Mouse (Mus musculus): ENCODE measurements around the gene Noto. TPM values are rescaled to one million over a fixed set of nuclear protein-coding genes. Genes with fewer than 3 reads are reported as not detected.
A peak's percentile ranks its signal among the peaks of the same experiment; 100 is the strongest.
"Not testable (repeated sequence)": the region's sequence is repeated elsewhere in the genome, so short reads cannot be mapped to it uniquely, and the experiment has no call there.

Noto gene
- polyA plus RNA-seq, 1 experiment from 2014 or later: not detected

- H3K4me2 ChIP-seq (replicated peaks): peak within 1 kb of the TSS; percentile 66
- no peaks in the 10 kb centered on the region for H3K9me3 ChIP-seq
- ATAC-seq (ENCODE audit: insufficient number of reproducible peaks, insufficient read depth, low FRiP score, low TSS enrichment): peak; percentile 80
- peaks cover 4% of the 10 kb centered on the region for H3K27me3 ChIP-seq
- no peaks in the 10 kb centered on the region for H3K36me3 ChIP-seq
- peak within 1 kb of the TSS; percentile 85 for H3K4me3 ChIP-seq
- peaks cover 8% of the 10 kb centered on the region; the same call in 1 of the 2 replicates for H3K4me1 ChIP-seq
- H3K9ac ChIP-seq: peak within 1 kb of the TSS; percentile 69
- H3K27ac ChIP-seq: no peak within 1 kb of the TSS
- under 1% methylated on average over 39 of the region's 39 CpGs for WGBS
Observed at GRCm38 (mm10) chr6:85431842-85432431, 8.3 kb downstream of the Noto start, which contains the start of gene Smyd5. Gene Smyd5, plus strand, starts transcription at chr6:85431989.

- H3K4me2 ChIP-seq (replicated peaks): no peak overlapping the region
- peaks cover 8% of the 10 kb centered on the region; the same call in 1 of the 2 replicates for H3K4me1 ChIP-seq
- no peaks in the 10 kb centered on the region for H3K9me3 ChIP-seq
- no peak overlapping the region for H3K4me3 ChIP-seq
- 75% methylated on average over 5 of the region's 5 CpGs for WGBS
- no peak overlapping the region for H3K27ac ChIP-seq
- H3K27me3 ChIP-seq: no peaks in the 10 kb centered on the region
- H3K36me3 ChIP-seq: peaks cover 10% of the 10 kb centered on the region
- ATAC-seq (ENCODE audit: insufficient number of reproducible peaks, insufficient read depth, low FRiP score, low TSS enrichment): no peak
- no peak overlapping the region for H3K9ac ChIP-seq
Observed at GRCm38 (mm10) chr6:85433865-85434264, 10.2 kb downstream of the Noto start.

- ATAC-seq (ENCODE audit: insufficient number of reproducible peaks, insufficient read depth, low FRiP score, low TSS enrichment): no peak
- 86% methylated on average over 1 of the region's 1 CpGs for WGBS
- H3K4me1 ChIP-seq: peaks cover 8% of the 10 kb centered on the region; the same call in 1 of the 2 replicates
- H3K9me3 ChIP-seq: no peaks in the 10 kb centered on the region
- H3K9ac ChIP-seq: no peak overlapping the region
- H3K36me3 ChIP-seq: peaks cover 31% of the 10 kb centered on the region
- H3K27ac ChIP-seq: no peak overlapping the region
- H3K4me3 ChIP-seq: no peak overlapping the region
- H3K27me3 ChIP-seq: no peaks in the 10 kb centered on the region
- no peak overlapping the region for H3K4me2 ChIP-seq (replicated peaks)
Observed at GRCm38 (mm10) chr6:85436204-85436603, 12.5 kb downstream of the Noto start.

- no peak overlapping the region for H3K9ac ChIP-seq
- H3K27ac ChIP-seq: no peak overlapping the region
- H3K9me3 ChIP-seq: no peaks in the 10 kb centered on the region
- no peak for ATAC-seq (ENCODE audit: insufficient number of reproducible peaks, insufficient read depth, low FRiP score, low TSS enrichment)
- no peaks in the 10 kb centered on the region for H3K27me3 ChIP-seq
- H3K4me3 ChIP-seq: no peak overlapping the region
- peaks cover 35% of the 10 kb centered on the region for H3K36me3 ChIP-seq
- peaks cover 8% of the 10 kb centered on the region; the same call in 1 of the 2 replicates for H3K4me1 ChIP-seq
- H3K4me2 ChIP-seq (replicated peaks): no peak overlapping the region
- WGBS: 86% methylated on average over 5 of the region's 6 CpGs
Observed at GRCm38 (mm10) chr6:85436631-85437030, 12.9 kb downstream of the Noto start.

- peaks cover 63% of the 10 kb centered on the region for H3K36me3 ChIP-seq
- ATAC-seq (ENCODE audit: insufficient number of reproducible peaks, insufficient read depth, low FRiP score, low TSS enrichment): no peak
- no peaks in the 10 kb centered on the region for H3K9me3 ChIP-seq
- no peak overlapping the region for H3K4me2 ChIP-seq (replicated peaks)
- 84% methylated on average over 4 of the region's 4 CpGs for WGBS
- H3K27ac ChIP-seq: no peak overlapping the region
- H3K27me3 ChIP-seq: no peaks in the 10 kb centered on the region
- H3K4me3 ChIP-seq: no peak overlapping the region
- no peaks in the 10 kb centered on the region for H3K4me1 ChIP-seq
- no peak overlapping the region for H3K9ac ChIP-seq
Observed at GRCm38 (mm10) chr6:85441142-85441541, 17.5 kb downstream of the Noto start.

GRCm38 (mm10) chr6:85443488-85444233, 20.0 kb downstream of the Noto start:
- no peak overlapping the region for H3K4me2 ChIP-seq (replicated peaks)
- H3K4me3 ChIP-seq: no peak overlapping the region
- H3K9ac ChIP-seq: no peak overlapping the region
- H3K27ac ChIP-seq: no peak overlapping the region
- no peaks in the 10 kb centered on the region for H3K9me3 ChIP-seq
- 89% methylated on average over 3 of the region's 3 CpGs for WGBS
- H3K4me1 ChIP-seq: no peaks in the 10 kb centered on the region
- no peaks in the 10 kb centered on the region for H3K27me3 ChIP-seq
- ATAC-seq (ENCODE audit: insufficient number of reproducible peaks, insufficient read depth, low FRiP score, low TSS enrichment): no peak
- H3K36me3 ChIP-seq: peaks cover 65% of the 10 kb centered on the region

- ATAC-seq (ENCODE audit: insufficient number of reproducible peaks, insufficient read depth, low FRiP score, low TSS enrichment): no peak
- WGBS: 85% methylated on average over 8 of the region's 8 CpGs
- H3K4me3 ChIP-seq: no peak overlapping the region
- H3K4me1 ChIP-seq: no peaks in the 10 kb centered on the region
- no peak overlapping the region for H3K9ac ChIP-seq
- H3K36me3 ChIP-seq: peaks cover 57% of the 10 kb centered on the region
- H3K4me2 ChIP-seq (replicated peaks): no peak overlapping the region
- H3K9me3 ChIP-seq: no peaks in the 10 kb centered on the region
- no peaks in the 10 kb centered on the region for H3K27me3 ChIP-seq
- no peak overlapping the region for H3K27ac ChIP-seq
Observed at GRCm38 (mm10) chr6:85444266-85444965, 20.7 kb downstream of the Noto start.

- H3K9ac ChIP-seq: no peak overlapping the region
- 66% methylated on average over 5 of the region's 5 CpGs for WGBS
Observed at GRCm38 (mm10) chr6:85445286-85445685, 21.6 kb downstream of the Noto start.

GRCm38 (mm10) chr6:85447351-85447750, 23.7 kb downstream of the Noto start:
- H3K27ac ChIP-seq: no peak overlapping the region

More at GRCm38 (mm10) chr6:85445286-85445685, 21.6 kb downstream of the Noto start:
- no peak overlapping the region for H3K4me2 ChIP-seq (replicated peaks)
- no peaks in the 10 kb centered on the region for H3K27me3 ChIP-seq
- H3K4me3 ChIP-seq: no peak overlapping the region
- peaks cover 49% of the 10 kb centered on the region for H3K36me3 ChIP-seq
- no peak overlapping the region for H3K27ac ChIP-seq
- 0 out of 2 replicates have a peak, but pooled peaks cover under 1% of the 10 kb centered on the region for H3K4me1 ChIP-seq
- H3K9me3 ChIP-seq: no peaks in the 10 kb centered on the region
- ATAC-seq (ENCODE audit: insufficient number of reproducible peaks, insufficient read depth, low FRiP score, low TSS enrichment): no peak

GRCm38 (mm10) chr6:85450140-85450539, 26.5 kb downstream of the Noto start:
- WGBS: 72% methylated on average over 1 of the region's 1 CpGs
- H3K4me2 ChIP-seq (replicated peaks): peak overlapping the region; percentile 94
- H3K4me1 ChIP-seq: peaks cover 25% of the 10 kb centered on the region
- H3K4me3 ChIP-seq: peak overlapping the region; percentile 74; the same call in 1 of the 2 replicates
- peaks cover 20% of the 10 kb centered on the region for H3K36me3 ChIP-seq
- not testable (repeated sequence) for H3K27ac ChIP-seq; H3K9ac ChIP-seq; ATAC-seq (ENCODE audit: insufficient number of reproducible peaks, insufficient read depth, low FRiP score, low TSS enrichment); H3K9me3 ChIP-seq; H3K27me3 ChIP-seq

More at GRCm38 (mm10) chr6:85447351-85447750, 23.7 kb downstream of the Noto start:
- H3K4me3 ChIP-seq: no peak overlapping the region
- no peak overlapping the region for H3K4me2 ChIP-seq (replicated peaks)
- H3K9ac ChIP-seq: no peak overlapping the region
- H3K27me3 ChIP-seq: no peaks in the 10 kb centered on the region
- H3K36me3 ChIP-seq: peaks cover 35% of the 10 kb centered on the region
- 0 out of 2 replicates have a peak, but pooled peaks cover 4% of the 10 kb centered on the region for H3K4me1 ChIP-seq
- no peak for ATAC-seq (ENCODE audit: insufficient number of reproducible peaks, insufficient read depth, low FRiP score, low TSS enrichment)
- WGBS: 86% methylated on average over 6 of the region's 6 CpGs
- no peaks in the 10 kb centered on the region for H3K9me3 ChIP-seq

- Histone ChIP-seq H3K9me3 (no peaks in the 10 kb centered on the region), H3K36me3 (peaks cover 11% of the 10 kb centered on the region), H3K27me3 (no peaks in the 10 kb centered on the region), H3K4me1 (peaks cover 25% of the 10 kb centered on the region), H3K4me3 (peak within 1 kb of the TSS; percentile 74), H3K4me2 (replicated peaks) (peak within 1 kb of the TSS; percentile 94), H3K27ac (peak within 1 kb of the TSS; percentile 95), H3K9ac (peak within 1 kb of the TSS; percentile 76)
- ATAC-seq (ENCODE audit: insufficient number of reproducible peaks, insufficient read depth, low FRiP score, low TSS enrichment): peak; percentile 94
- 2% methylated on average over 95 of the region's 96 CpGs for WGBS
Observed at GRCm38 (mm10) chr6:85450697-85451663, 27.3 kb downstream of the Noto start, which contains the start of gene Cct7. Gene Cct7, plus strand, starts transcription at chr6:85451514.

All from embryonic facial prominence, embryonic 12.5 days (tissue).